Mouse (Mus musculus) heart, adult 9 months (tissue): ENCODE measurements at regions not wholly inside any gene's neighbourhood (a gene's known extent, or its start where the extent isn't known, plus 50 kb on each side); places are given as distances from the start of the nearest gene placed in this dataset.

ENCODE experiments used
- DNase-seq, 2 experiments: peaks; one replicate each; pipeline ENCODE4 v3.0.0; 2022; ENCODE audit warnings: low spot score in 2 of 2

DNA sequence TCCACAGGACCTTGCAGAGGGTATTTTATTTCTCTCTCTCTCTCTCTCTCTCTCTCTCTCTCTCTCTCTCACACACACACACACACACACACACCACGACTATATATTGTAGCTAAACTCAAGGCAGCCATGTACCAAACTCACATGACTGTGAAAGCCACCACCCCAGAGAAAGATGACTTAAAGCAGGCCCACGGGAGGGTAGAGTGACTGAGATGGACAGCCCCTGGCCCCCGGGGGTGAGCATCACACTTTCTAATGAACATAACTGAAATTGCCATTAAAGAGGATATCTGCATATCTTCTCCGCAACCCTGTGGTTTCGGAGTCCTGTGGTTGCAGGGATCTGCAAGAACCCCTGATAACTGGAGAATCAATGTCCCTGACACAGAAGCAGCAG is 197.1 kb upstream of the Spdye4c start:
- DNase-seq, result no peak

DNA sequence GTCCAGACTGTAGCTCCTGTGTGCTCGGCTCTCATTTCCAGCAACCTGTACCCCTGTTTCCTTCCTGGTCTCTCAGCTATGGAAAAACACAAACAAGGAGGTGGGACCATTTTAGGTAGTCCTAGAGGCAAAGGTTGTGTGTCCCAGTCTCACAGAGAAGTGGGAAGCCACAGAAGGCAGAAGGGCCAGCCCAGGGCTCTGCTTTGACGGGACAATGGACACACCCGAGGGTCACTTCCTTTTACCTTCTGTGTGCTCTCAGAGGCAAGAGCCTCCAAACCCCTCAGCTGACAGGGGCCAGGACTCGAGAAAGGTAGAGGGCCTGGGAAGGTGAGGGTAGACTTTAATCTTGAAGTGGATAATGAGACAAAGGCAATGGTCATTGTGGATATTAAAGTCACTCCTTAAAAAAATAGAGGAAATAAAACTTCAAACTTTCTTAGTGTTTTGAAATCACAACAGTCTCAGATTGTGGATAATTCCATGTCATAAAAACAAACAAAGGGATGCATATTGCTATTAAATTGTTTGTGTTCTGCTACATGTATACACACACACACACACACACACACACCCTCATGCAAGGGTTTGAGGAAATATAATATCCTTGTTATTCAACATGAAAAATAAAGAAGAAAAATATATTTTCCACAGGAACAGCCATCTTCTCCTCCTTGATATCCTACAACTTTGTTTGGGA is 195.6 kb upstream of the Spdye4c start:
- DNase-seq, result no peak

DNA sequence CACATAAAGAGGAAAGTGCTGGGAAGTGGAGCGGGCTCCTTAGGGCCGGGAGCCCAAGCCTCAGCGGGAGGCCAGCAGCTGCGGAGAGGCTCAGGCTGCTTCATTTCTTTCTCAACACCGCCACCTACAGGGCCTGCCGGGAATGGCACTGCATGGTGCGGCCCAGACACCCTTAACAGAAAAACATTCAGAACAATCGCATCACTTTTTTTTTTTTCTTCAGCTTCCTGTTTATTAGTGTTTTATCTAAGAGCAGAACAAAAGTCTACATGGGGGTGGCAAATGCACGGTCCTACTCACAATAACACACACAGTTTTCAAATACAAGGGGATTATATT is 195.0 kb upstream of the Spdye4c start:
- DNase-seq, result peak; percentile 80 to 93

DNA sequence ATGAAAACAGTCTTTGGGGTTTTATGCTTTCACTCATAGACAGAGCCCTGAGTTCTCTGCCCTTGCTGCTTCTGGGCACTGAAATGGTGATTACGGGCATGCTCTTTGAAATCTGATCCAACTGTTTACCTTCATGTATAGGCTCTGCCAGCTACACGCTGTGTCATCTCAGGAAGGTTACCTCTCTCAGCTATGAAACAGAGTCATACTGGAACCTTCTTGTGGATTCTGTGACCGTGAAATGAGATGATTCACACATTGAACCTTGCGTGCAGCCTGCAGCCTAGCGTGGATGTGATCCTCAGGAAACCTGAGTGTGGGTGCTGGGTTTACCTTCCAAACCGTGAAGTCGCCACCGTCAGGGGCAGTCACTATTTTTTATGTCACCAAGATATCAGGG is 189.7 kb upstream of the Spdye4c start:
- DNase-seq, result no peak

DNA sequence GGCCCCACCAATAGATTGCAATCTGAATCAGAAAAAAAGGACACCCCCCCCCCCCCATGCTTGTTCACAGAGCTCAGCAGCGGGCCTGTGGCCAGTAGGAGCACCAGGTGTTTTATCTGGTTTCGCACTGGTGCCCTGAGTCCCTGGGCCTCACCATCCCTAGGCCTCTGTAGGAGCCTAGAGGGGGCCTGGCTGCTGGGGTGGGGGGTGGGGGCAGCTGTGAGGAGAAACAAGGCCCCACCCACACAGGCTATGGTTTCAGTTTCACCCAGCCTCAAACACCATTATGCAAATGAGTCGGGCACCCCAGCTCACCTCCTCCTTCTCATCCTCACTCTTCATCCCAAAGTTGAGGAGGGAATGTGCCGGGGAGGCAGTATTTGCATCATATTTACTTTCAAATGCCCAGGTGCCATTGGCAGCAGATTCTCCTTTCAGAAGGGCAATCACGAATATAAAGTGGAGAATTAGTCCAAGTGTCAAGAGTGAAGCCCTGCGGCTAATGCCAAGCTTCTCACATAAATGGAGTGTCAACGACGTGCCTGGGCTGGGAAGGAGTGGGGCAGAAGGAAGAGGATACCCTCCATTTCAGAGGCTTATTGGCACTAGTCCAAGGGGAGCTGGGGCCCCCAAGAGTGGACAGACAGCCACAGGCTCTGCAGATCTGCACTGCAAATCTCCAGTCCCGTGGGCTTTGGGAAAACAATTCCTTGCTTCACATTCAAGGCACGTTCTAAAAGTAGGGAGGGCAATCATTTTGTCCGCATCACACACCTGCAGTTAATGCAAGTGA is 187.7 kb upstream of the Spdye4c start:
- DNase-seq, result no peak

DNA sequence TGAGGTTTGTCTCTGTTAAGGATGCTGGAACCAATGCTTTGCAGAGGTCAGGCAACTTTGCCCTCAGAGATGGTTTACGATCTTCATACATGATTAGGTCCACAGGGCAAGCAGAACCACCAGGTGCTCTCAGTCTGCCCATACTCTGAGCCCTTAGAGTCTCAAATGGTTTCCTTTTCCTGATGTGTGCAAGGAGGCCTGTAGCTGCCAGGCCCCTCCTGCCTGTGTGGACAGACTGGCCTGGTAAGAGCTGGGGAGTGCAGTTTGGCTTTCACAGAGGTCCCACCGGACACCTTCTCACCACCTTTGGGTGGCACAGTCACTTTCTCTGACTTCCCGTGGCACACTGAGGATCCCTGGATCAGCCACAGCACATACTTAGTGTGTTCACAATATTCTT is 186.6 kb upstream of the Spdye4c start:
- DNase-seq, result no peak

DNA sequence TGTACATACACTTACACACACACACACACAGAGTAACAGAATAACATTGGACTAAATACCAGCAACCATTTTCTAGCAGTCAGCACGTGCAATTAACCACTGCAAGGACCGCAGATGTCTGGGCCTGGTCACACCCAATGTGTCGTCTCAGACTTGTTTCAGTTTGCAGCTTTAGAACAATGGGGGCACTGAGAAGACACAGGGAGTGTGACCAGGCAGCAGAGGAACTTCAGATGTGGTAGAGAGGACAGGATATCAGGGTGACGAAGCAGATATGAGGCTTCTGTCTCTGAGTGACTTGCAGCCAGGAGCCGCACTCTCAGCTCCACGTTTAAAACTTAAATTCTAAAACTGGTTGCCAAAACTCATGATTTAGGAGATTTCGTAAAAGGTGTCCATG is 183.9 kb upstream of the Spdye4c start:
- DNase-seq, result no peak

DNA sequence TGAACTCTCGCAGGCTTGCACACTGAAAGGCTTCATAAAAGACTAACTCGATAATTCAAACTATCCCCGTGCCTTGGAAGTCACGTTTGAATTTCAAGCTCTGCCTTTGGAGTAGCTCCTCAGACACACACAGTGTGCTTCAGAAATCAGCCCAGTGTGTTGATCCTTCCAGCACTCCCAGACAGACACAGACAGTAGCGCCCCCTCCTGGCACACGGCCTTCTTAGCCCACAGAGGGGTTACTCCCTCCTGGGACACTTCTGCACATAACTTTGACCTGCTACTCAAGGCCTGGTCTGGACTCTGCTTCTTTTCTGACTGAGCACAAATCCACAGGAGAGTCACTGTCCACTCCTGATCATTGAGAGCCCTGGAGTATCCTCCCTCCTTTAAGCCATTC is 182.3 kb upstream of the Spdye4c start:
- peak in 1 of 2 experiments; percentile 35 for DNase-seq

DNA sequence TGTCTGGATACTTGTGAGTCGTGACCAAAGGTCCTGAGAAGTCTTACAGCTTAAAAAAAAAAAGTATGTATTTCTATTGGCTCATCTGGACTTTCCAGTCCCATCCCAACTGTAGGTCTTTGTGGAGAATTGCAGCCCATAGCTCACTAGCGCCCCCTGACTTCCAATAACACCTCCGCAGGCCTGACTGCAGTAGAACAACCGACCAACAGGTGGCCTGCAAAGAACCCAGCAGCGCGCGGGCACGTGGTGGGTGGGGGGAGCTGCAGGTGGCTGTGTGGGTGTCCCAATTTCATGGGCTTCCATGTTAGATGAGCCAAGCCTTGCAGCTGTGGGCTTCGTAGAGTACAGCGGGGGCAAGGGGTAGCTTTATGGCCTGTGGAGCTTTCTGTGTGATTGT is 178.7 kb upstream of the Spdye4c start:
- DNase-seq, result peak in 1 of 2 experiments; percentile 39

DNA sequence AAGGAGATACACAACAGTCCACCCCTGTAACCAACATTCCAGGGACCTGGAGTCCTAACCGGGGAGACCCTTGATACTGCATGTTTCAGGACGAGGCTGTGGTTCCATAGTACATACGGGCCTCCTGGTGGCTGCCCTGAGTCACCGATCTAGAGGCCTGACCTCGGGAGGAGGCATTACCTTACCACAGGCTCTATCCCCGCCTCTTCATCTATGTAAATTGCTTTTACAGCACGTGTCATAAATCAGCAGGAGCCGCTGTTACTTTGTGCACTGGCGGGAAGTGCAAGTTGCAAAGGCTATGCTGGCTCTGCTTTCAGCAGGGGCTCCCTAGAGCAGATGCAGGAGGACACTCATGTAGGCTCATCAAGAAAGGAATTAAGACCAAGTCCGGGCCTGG is 178.0 kb upstream of the Spdye4c start:
- DNase-seq, result no peak

DNA sequence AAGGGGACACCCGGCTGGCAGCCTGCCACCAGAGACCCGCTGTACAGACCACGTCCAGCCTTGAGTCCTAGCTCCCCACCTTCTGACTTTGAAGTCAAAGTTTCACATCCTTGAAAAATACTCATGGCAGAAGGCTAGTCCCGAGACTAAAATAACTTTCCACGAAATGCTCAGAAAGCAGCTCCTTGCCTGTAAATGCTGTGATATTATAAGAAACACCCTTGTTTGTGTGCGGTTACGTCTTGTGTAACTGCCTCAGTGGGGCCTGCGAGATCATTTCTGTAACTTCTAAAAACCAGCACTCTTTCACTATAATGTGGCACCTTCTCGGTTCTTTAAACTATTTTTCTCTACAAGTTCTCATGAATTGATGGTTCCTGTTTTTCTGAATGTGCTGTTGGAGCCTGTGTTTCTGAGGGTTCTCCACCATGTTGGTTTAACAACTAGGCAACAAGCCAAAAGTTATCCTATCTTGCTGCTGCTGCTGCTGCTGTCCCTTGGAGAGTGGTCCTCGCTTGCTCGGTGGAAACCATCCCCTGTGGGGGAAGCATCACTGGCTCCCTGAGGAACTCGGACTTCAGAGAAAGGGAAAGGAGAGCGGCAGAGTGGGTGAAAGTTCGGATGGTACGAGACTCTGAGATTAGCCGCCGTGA is 176.3 kb upstream of the Spdye4c start:
- DNase-seq, result no peak

DNA sequence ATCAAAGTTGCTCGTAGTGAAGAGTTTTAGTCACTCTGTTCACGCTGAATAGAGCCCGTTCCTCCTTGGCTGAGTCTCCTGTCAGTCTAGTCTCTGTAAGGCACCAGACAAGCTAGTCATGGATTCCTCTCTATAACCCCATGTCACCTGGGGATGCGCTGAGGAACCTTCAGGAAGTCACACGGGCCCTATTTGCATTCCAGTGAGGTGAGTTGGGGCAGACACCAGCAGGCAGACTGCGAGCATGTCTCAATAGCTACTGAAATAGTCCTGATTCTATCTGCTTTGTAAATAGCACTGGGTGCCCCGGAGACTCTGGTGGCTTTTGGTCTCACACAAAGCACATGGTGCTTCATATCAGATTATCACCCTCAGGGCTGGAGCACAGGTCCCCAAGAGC is 174.6 kb upstream of the Spdye4c start:
- DNase-seq, result no peak

DNA sequence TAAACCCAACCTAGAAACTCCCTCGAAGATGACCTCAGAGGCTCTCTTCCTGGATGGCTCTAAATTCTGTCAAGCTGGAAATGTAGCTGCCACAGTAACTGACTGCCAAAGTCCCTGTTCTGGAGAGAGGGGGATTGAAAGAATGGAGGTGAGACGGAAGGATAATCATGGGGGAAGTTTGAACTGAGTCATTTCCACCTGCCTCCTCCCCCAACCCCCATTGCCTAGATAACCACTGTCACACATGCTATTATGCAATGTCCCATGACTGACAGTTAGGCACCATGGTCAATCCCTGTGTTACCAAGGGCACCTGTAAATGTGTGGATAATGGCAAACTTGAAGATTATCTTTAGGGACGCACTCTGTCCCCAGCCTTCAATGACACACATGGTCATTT is 172.0 kb upstream of the Spdye4c start:
- DNase-seq, result no peak

DNA sequence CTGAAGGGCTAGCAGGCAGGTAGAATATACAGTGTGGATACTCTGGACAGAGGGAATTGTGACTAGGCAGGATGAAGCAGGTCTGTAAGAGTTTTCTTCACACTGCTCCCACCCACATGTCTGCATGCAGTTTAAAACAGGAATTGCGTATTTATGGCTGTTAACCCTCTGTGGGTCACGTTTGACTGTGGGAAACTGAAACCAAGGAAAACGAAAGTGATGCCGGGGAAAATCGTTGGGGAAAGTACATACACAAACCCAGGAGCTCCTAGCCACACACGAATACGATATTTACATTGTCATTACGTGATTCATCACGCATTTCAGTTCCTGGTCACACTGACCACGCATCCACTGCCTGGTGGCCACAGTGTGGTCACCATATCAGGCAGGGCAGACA is 170.6 kb upstream of the Spdye4c start:
- no peak for DNase-seq

DNA sequence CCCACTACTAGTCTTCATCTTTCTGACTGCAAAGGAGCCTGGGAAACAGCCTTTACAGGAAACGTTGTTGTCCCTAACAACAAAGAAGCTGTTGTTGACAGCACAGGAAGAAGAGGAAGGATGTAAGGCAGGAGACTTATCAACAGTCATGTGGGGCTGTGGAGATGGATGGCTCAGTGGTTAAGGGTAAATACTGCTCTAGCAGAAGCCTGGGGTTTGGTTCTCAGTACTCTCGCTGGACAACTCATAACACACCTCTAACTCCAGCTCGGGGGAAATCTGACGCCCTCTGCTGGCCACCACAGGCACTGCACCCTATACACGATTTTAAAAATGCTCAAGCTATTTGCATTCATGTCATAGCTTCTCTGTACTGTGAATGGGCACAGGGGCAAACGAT is 168.3 kb upstream of the Spdye4c start:
- no peak for DNase-seq

DNA sequence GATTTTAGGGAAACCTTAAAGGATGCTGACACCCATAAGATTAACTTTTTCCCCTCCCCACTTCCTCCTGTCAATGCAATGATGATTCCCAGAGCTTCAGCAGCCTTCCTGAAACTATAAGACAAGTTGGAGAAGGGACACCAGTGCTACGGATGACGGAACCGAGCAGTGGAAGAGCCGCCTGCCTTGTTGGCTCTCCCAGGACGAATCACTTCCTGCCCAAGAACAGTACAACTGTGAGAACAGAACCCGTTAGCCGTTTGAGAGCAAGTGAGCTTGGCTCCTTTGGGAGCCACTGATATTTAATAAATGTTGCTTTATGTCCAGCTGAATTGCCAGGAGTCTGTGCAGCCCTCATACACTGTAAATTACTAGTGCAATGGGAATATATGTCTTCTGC is 166.8 kb upstream of the Spdye4c start:
- DNase-seq, result no peak

DNA sequence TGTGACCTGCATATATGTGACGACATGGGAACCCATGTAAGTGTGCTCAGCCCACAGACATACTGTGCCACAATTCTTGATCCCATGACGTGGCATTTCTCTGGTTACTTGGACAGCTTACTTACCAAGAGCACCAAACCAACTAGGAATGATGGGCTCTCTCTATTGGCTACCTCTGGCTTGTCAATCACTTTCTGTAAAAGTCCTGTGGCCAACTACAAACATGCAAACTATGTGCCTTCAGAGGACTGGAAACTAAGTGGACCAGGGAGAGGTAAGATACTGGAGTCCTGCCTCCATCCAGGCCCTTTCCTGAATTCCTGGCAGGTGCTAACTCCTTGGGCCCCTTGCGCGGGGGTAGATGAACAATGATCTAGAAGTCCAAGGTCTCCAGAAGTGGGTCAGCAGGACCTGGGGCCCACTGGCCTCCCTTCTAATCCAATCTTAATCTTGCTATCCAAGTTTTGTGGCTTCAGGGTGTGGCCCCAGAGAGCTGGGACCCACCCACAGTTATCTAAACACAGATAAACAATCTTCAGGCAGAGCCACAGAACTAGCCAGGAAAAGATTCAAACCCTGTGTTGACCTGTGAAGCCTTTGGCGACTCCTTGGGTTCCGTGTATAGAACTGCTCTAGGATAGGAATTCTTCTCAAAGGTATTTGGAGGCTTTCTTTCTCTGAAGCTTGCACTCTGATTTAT is 163.7 kb upstream of the Spdye4c start:
- DNase-seq, result no peak

DNA sequence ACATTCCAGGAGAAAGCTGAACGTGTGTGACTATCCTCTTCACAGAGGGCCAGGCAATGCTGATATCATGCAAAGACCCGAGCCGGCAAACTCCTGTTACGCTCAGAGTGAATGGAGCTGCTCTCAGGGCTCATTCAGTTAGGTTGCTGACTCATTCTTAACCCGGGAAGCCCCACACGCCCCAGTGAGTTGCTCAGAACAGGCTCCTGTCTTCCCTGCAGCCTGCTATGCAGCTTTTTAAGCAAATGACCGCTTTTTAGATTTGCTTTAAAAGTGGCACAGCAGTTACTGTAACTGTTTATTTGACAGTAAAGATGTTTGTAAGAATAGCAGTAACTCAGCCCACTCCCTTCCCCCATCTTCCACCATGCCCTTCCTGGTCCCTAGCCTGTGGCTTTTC is 162.9 kb upstream of the Spdye4c start:
- DNase-seq, result no peak

DNA sequence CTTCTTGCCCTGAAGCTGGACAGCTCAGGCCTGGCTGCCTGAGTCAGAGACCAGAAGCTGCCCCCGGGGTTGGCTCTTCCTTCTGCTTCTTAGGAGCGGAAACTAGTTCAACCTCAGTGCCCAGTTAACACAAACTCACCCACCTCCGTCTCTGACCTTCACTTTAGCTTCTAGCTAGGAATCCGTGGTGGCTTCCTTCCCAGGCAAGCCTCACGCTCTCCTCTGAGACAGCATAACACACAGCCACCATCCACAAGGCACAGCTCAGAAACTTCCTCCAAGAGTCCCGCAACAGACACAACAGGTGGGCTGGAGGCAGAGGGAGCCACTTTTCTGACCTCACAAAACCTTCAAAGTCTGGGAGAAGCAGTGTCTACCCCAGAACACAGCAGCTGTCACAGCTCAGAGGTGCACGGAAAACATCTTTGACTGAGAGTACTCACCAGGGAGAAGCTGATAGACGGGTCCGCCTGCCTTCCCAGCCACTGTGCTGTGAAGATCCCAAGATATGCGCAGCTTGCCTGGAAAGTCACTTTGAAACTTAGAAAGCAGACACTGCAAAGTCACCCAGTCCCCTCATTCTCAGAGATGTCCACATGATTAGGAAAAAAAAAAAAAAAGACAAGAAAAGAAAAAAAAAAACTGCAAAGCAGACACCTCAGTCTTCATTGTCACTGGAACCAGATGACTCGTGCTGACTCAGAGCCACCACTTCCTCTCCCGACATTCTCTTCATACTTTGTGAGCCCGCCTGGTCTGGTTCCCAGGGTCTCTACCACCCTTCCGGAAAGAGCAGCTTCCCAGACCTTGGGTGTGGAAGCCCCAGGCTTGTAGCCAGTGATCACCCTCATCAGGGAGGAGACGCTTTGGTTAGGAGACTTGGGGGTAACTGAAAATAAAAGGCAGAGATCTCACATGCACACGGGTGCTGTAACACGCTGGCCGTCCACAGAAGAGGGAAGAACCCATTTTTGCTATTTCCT is 162.1 kb upstream of the Spdye4c start:
- peak; percentile 81 to 82 for DNase-seq

DNA sequence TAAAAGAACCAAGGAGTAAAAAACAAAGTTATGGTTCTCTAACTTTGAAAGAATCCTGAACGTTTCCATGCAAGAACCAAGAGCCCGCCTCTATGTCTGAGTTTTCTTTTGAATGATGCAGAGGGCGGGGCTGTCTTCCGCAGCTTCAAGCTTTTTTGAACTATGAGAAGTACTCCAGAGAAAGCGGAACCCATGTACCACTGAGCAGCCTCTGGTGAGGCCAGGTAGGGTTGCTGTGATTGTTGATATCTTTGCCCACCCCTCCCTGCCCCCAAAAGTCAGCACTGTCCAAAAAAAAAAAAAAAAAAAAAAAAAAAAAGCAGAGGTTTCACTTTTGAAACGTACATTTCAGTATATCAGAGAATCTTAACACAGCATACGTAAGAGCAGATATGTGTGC is 161.2 kb upstream of the Spdye4c start:
- peak in 1 of 2 experiments; percentile 48 for DNase-seq

DNA sequence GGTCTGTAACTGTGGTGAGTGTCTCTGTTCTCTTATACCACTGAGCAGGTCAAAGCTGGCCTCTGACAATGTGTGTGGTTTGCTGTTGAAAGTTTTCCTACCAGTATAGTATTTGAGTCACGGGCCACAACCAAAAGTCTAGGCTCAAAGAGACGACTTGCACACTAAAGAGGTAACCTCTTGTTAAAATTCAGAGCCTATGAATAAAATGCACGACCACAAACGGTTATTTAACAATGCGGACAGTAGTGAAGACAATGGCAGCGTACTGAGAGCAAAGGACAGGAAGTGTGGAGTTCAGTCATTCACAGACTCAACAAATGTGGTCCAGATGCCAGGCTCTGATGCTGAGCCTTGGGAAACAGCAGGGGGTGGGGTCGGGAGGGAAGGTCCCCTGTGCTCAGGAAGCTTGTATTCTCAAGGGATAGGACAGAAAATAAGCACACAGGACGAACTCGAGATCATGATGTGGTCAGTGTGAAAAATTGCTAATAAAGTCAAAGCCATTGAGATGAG is 160.2 kb upstream of the Spdye4c start:
- no peak for DNase-seq
